Mouse (Mus musculus) forebrain, embryonic 11.5 days (tissue): ENCODE data around the gene Layn. TPM values are rescaled to one million over a fixed set of nuclear protein-coding genes. Genes with fewer than 3 reads are reported as not detected.

Source experiments
- ATAC-seq: fragments of 200-750 bp; cut with Nextera tagmentation; replicated peaks from 2 replicates; pipeline ENCODE4 v1.8.0; 2017; ENCODE audit warnings: moderate TSS enrichment; ENCODE audit not compliant: low FRiP score
- DNase-seq: peaks from one replicate; pipeline ENCODE4 v3.0.0-alpha.2; 2017; ENCODE audit warnings: low spot score
- H3K27ac ChIP-seq: fragments of 300-500 bp; sonication (generic); 2 replicates; pipeline ENCODE4 v1.5.1; 2014; ENCODE audit warnings: low read depth, low read length
- H3K27me3 ChIP-seq: fragments of 300-500 bp; sonication (generic); 2 replicates; pipeline ENCODE4 v1.6.1; 2014; ENCODE audit warnings: mild to moderate bottlenecking, low read length, mixed read lengths; ENCODE audit not compliant: control insufficient read depth, insufficient read depth
- H3K36me3 ChIP-seq: fragments of 300-500 bp; sonication (generic); 2 replicates; pipeline ENCODE4 v1.6.1; 2014; ENCODE audit warnings: mild to moderate bottlenecking, low read length, moderate library complexity, mixed read lengths; ENCODE audit not compliant: control insufficient read depth, insufficient read depth
- H3K4me1 ChIP-seq: fragments of 300-500 bp; sonication (generic); replicated peaks from 2 replicates; pipeline ENCODE4 v1.6.1; 2014; ENCODE audit warnings: low read length, mixed read lengths; ENCODE audit not compliant: control insufficient read depth, insufficient read depth
- H3K4me2 ChIP-seq: fragments of 300-500 bp; sonication (generic); 2 replicates; pipeline ENCODE4 v1.6.1; 2014; ENCODE audit warnings: low read depth, mild to moderate bottlenecking, low read length, moderate library complexity, mixed read lengths; ENCODE audit not compliant: severe bottlenecking
- H3K4me3 ChIP-seq: fragments of 300-500 bp; sonication (generic); 2 replicates; pipeline ENCODE4 v1.5.1; 2014; ENCODE audit warnings: low read depth, low read length
- H3K9ac ChIP-seq: fragments of 300-500 bp; sonication (generic); 2 replicates; pipeline ENCODE4 v1.6.1; 2014; ENCODE audit warnings: low read length
- H3K9me3 ChIP-seq: fragments of 300-500 bp; sonication (generic); 2 replicates; pipeline ENCODE4 v1.6.1; 2016; ENCODE audit warnings: low read length, mixed read lengths; ENCODE audit not compliant: control insufficient read depth
- WGBS: fragments of 180-500 bp; shearing (Covaris S2); extraction: QIAGEN DNeasy Blood & Tissue Kit; methylation state at CpG from one replicate; pipeline ENCODE4 v1.1.7; 2014; 5-methylcytosine and 5-hydroxymethylcytosine counted together
- polyA plus RNA-seq: library from polyadenylated mRNA; unstranded; fragments of >200 nt; fragmentation: Nextera tagmentation; extraction: Ambion mirVana; gene quantifications from 2 replicates; pipeline ENCODE4 v1.2.1, GENCODE M21; 2014

Layn gene
- 1.3 and 1.7 TPM in 2 replicates for polyA plus RNA-seq

DNA sequence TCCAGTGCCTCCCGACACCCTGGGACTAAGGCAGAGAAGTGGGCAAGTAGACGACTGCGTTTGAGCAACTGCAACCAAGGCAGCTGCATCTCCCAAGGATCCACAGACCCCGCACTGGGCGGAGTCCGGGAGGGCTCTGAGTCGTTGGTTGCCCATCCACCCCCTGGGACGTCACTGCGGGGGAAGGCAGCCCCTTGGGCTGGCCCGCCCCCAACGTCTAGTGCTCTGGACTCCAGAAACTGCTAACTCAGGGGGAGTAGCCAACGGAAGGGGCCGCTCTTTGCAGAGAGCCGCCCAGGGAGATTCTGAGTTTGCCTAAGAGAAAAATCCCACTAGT is at the start of gene Layn:
Layn (minus strand) TSS at position 116 of the 337 bp plus-strand sequence.
- Histone ChIP-seq H3K4me2 (peak within 1 kb of the TSS; percentile 73), H3K9ac (peak within 1 kb of the TSS; percentile 39), H3K36me3 (no peaks in the 10 kb centered on the region), H3K27ac (no peak within 1 kb of the TSS), H3K9me3 (no peaks in the 10 kb centered on the region), H3K27me3 (peaks cover 3% of the 10 kb centered on the region; the same call in 1 of the 2 replicates), H3K4me3 (peak within 1 kb of the TSS; percentile 31), H3K4me1 (peaks cover 6% of the 10 kb centered on the region; the same call in 1 of the 2 replicates)
- under 1% methylated on average over 14 of the region's 14 CpGs for WGBS
- DNase-seq, result peak; percentile 84
- ATAC-seq, result peak; percentile 90

DNA sequence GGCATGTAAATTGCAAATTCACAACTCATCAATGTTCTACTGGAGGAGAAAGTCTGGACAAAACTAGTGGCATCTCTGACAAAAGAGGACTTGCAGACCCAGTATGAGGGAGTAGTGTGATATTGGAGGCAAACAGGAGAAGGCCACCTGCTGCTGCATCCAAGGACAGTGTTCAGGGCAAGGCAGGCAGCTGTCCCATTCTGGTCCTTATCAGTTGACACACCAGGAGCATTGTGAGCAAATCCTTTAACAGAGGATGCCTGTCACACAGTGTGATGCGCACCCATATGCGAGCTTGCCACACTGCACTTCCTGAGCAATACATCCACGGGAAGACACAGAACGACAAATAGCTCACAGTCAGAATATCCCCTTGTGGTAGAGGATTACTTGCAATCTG is 37.9 kb upstream of the Layn start:
- no peak for DNase-seq
- WGBS, result 88% methylated on average over 4 of the region's 4 CpGs
- H3K27ac ChIP-seq, result no peak overlapping the region
- no peak for ATAC-seq
- H3K36me3 ChIP-seq, result no peaks in the 10 kb centered on the region
- no peak overlapping the region for H3K4me3 ChIP-seq
- no peaks in the 10 kb centered on the region for H3K9me3 ChIP-seq
- H3K4me1 ChIP-seq, result no peaks in the 10 kb centered on the region
- H3K4me2 ChIP-seq, result no peak overlapping the region
- H3K9ac ChIP-seq, result no peak overlapping the region
- H3K27me3 ChIP-seq, result no peaks in the 10 kb centered on the region

DNA sequence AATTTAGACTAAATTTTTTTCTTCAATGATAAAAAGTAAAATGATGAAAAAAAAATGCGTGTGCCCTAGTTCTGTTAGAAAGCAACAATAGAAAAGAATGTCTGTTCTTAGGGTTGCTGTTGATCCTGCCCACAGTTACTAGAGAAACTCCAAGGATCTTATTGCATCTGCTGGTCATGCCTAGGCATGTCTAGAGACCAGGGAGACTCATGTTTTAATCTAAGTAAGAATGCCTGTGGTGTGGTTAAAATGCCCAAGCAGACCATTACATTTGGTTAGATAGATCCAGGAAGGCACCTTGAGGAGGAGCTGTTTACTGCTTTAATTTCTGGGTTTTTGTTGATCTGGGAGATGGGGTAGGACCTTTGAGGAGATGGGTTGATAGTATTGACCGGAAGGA is 28.9 kb upstream of the Layn start:
- Histone ChIP-seq H3K9ac (no peak overlapping the region), H3K4me3 (no peak overlapping the region), H3K27me3 (peaks cover 6% of the 10 kb centered on the region; the same call in 1 of the 2 replicates), H3K4me1 (peaks cover 2% of the 10 kb centered on the region; the same call in 1 of the 2 replicates), H3K9me3 (no peaks in the 10 kb centered on the region), H3K27ac (no peak overlapping the region), H3K36me3 (no peaks in the 10 kb centered on the region), H3K4me2 (no peak overlapping the region)
- ATAC-seq (no peak), DNase-seq (no peak)
- 84% methylated on average over 2 of the region's 2 CpGs for WGBS

DNA sequence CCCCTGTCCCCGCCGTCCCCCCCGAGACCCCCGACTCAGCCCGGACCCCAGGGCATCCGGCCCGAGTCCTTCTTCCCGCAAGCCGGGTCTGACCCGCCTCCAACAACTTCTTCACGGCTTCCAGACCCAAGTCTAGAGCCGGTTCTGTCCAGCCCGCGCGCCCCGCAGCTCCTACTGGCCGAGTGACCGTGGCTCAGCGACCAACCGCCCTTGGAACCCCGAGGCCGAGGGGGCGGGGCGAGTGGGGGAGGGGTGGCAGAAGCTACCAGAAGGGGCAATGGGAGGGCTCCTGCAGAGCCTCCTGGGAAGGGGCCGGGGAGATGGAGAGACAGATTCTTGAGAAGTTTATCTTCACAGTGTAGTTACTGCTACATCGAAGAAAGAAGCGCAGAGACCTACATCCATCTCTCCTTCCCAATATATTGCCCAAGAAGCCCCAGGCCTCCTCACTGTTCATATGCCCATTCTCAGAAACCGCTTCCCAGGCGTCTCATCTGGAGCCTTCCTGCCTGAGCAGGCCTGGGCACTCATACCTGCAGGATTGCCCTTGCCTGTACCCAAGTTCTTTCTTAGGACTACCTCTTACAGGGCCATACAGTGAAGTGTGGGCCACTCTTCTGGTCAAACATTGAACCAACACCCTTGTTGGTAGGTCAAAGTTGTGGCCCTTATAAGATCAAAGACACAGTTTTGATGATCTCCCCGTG is 27.1 kb upstream of the Layn start:
- H3K36me3 ChIP-seq, result no peaks in the 10 kb centered on the region
- peak overlapping the region; percentile 97 for H3K4me2 ChIP-seq
- H3K9ac ChIP-seq, result peak overlapping the region; percentile 66
- DNase-seq, result peak; percentile 84
- peaks cover 2% of the 10 kb centered on the region; the same call in 1 of the 2 replicates for H3K4me1 ChIP-seq
- H3K27me3 ChIP-seq, result peaks cover 6% of the 10 kb centered on the region; the same call in 1 of the 2 replicates
- WGBS, result 13% methylated on average over 27 of the region's 30 CpGs
- H3K27ac ChIP-seq, result no peak overlapping the region
- ATAC-seq, result peak; percentile 76
- peak overlapping the region; percentile 46 for H3K4me3 ChIP-seq
- no peaks in the 10 kb centered on the region for H3K9me3 ChIP-seq

DNA sequence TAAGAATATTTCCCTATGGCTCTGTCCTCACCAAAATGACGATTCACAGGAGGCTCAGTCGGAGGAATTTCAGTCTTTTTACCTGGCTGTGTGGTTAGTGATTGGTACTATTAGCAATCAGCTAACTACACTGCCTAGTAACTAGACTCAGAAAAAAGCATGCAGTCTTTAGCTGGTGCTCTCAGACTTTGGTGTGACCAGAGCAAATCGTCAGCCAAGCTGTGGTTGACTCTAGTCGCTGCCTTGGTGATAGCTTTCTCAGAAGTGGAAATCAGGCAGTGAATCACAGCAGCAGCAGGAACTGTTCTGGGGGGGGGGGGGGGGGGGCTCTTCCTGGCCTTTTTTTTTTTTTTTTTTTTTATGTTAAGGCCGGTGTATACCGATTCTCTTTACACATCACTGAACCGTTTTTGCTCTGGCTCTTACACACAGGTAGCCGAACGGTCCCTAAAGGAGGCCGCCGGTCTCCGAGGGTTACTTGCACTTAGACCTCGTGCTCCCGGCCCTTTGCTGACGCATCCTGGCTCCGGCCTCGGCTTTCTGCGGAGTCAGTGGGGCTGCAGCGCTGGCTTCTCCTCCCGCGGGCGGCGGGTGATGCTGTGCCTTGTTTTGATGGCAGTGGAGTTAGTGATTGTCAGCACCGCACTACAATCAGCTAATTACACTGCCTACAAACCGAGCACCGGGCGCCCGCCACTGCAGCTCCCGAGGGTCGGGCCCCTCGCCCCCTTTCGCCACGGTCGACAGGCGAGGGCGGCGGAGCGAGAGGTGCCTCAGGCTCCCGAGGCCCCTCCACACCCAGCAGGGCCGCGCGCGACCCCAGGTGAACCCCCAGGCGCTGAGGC is 26.3 kb upstream of the Layn start:
- ATAC-seq (peak; percentile 73), DNase-seq (peak; percentile 77)
- peaks cover 2% of the 10 kb centered on the region; the same call in 1 of the 2 replicates for H3K4me1 ChIP-seq

DNA sequence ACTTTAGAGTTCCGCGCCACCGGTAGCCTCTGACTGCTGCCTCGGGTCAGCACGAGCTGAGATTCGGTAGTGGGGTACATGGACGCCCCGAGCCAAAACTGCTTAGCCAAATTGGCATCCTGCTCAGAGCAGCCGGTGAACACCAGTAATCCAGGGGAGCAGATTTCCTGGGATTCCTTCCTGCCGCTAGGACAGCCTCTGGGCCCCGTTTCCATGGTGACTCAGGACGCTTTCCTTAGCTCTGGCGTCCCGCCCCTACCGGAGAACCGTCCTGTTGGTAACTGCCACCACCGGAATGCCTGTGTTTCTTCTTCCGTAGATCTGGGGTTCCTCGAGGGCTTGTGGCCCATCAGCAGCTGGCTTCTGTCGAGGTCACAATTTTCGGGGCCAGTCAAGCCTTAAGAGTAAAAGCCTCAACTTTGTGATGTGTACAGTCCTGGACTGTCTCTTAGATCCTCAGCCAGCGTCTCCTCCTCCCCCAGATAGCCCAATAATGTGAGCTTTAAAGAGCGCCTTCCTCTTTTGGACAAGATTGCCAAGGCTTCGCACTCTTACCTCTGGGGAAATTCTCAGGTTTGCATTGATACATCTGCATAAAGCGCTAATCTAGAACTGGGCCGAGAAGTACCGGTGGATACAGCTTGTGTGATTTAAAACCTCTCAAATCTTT is 25.0 kb upstream of the Layn start, which contains the start of gene 4833427G06Rik:
4833427G06Rik (minus strand) TSS at position 323 of the 670 bp plus-strand sequence.
- Histone ChIP-seq H3K4me2 (peak within 1 kb of the TSS; percentile 45; the same call in 1 of the 2 replicates), H3K9me3 (no peaks in the 10 kb centered on the region), H3K4me3 (peak within 1 kb of the TSS; percentile 46), H3K27me3 (peaks cover 6% of the 10 kb centered on the region; the same call in 1 of the 2 replicates), H3K27ac (no peak within 1 kb of the TSS), H3K9ac (no peak within 1 kb of the TSS), H3K36me3 (no peaks in the 10 kb centered on the region), H3K4me1 (peaks cover 2% of the 10 kb centered on the region; the same call in 1 of the 2 replicates)
- WGBS, result 8% methylated on average over 27 of the region's 27 CpGs
- DNase-seq (peak; percentile 80), ATAC-seq (peak; percentile 85)

More for the DNA sequence above, 26.3 kb upstream of the Layn start:
- peak overlapping the region; percentile 66 for H3K9ac ChIP-seq
- H3K4me2 ChIP-seq, result peak overlapping the region; percentile 97
- H3K27me3 ChIP-seq, result peaks cover 6% of the 10 kb centered on the region; the same call in 1 of the 2 replicates
- peak overlapping the region; percentile 46 for H3K4me3 ChIP-seq
- H3K9me3 ChIP-seq, result no peaks in the 10 kb centered on the region
- H3K27ac ChIP-seq, result no peak overlapping the region
- WGBS, result 2% methylated on average over 44 of the region's 44 CpGs
- H3K36me3 ChIP-seq, result no peaks in the 10 kb centered on the region

DNA sequence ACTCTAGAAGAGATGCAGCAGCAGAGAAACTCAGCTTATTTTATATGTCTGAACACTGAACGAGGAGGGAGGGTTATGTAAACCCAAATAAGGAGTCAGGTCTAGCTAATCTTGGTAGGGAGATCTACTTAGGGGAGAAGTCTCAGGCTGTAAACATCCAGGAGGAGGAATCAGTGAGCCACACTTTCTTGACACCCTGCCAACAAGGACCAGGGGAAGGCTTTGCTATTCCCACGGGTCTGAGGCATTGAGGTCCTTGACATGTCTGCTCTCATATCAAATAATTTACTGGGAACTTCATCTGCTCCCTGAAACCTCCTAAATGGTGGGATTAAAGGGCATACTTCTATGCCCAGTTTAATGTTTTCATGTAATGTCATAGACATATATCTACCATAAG is 19.4 kb upstream of the Layn start:
- H3K27ac ChIP-seq, result no peak overlapping the region
- ATAC-seq (no peak), DNase-seq (no peak)
- no peaks in the 10 kb centered on the region for H3K36me3 ChIP-seq
- H3K4me2 ChIP-seq, result no peak overlapping the region
- no peaks in the 10 kb centered on the region for H3K27me3 ChIP-seq
- 77% methylated on average over 2 of the region's 2 CpGs for WGBS
- no peaks in the 10 kb centered on the region for H3K4me1 ChIP-seq
- H3K9ac ChIP-seq, result no peak overlapping the region
- H3K9me3 ChIP-seq, result no peaks in the 10 kb centered on the region
- H3K4me3 ChIP-seq, result no peak overlapping the region

DNA sequence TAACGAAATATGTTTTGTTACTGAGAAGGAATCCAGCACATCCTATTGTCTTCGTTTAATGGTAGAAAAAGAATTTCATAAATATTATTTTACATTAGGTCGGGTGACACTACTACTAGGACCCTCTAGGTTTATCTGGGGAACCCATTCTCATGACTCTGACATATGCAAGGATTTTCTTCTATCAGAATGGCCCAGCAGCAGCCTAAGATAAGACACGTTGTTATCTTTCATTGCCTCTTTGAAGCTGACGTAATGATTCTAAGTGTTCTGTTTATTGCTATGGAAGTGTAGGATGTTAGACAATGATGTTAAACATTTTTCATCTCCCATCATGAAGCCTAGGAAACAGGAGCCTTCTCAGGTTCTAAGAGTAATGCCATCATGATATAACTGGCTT is 16.8 kb upstream of the Layn start:
- no peak overlapping the region for H3K4me3 ChIP-seq
- DNase-seq (no peak), ATAC-seq (no peak)
- no peak overlapping the region for H3K9ac ChIP-seq
- H3K9me3 ChIP-seq, result no peaks in the 10 kb centered on the region
- 84% methylated on average over 5 of the region's 5 CpGs for WGBS
- no peak overlapping the region for H3K4me2 ChIP-seq
- H3K4me1 ChIP-seq, result no peaks in the 10 kb centered on the region
- H3K27ac ChIP-seq, result no peak overlapping the region
- no peaks in the 10 kb centered on the region for H3K36me3 ChIP-seq
- no peaks in the 10 kb centered on the region for H3K27me3 ChIP-seq
